In genomic region chr5:13955616-13956015, GRCm38 (mm10) we compare ENCODE assay signal across 26 mouse cellular contexts.
DNase-seq lines count a peak whose midpoint lies in the region; ATAC-seq lines count a peak whose summit lies in the region.
"Had no signal": no experiment of that assay in that cellular context is flagged by ENCODE, and none has a peak within 500 bp of the region (broad histone marks: within the 10 kb centered on the region; RNA-seq: fewer than 3 reads in every experiment).

No protein-coding gene starts in this region.

- peak; percentile 29; the same call in 1 of the 2 replicates for ATAC-seq in hindbrain, embryonic 12.5 days (ENCODE audit: low FRiP score)
- ATAC-seq in hindbrain, embryonic 16.5 days: no peak
- no peak for ATAC-seq in midbrain, embryonic 14.5 days (ENCODE audit: low FRiP score, low TSS enrichment)
- ATAC-seq: forebrain, postnatal 0 days had no signal

- no peaks in the 10 kb centered on the region for H3K9me3 ChIP-seq in hindbrain, embryonic 12.5 days (replicated peaks)
- no peaks in the 10 kb centered on the region for H3K9me3 ChIP-seq in hindbrain, embryonic 16.5 days (ENCODE audit: control insufficient read depth, low read length)
- no peaks in the 10 kb centered on the region for H3K9me3 ChIP-seq in midbrain, embryonic 14.5 days (ENCODE audit: control insufficient read depth, low read length)
- H3K9me3 ChIP-seq in midbrain, embryonic 10.5 days (replicated peaks): no peaks in the 10 kb centered on the region
- H3K9me3 ChIP-seq: embryonic facial prominence, embryonic 10.5 days; embryonic facial prominence, embryonic 13.5 days; forebrain, embryonic 12.5 days; G1E had no signal

- no peak overlapping the region for H3K4me3 ChIP-seq in hindbrain, embryonic 12.5 days
- H3K4me3 ChIP-seq in hindbrain, embryonic 16.5 days (ENCODE audit: low read length): no peak overlapping the region
- H3K4me3 ChIP-seq in midbrain, embryonic 14.5 days (replicated peaks; ENCODE audit: low read depth, low read length): no peak overlapping the region
- no peak overlapping the region for H3K4me3 ChIP-seq in midbrain, embryonic 10.5 days
- H3K4me3 ChIP-seq: embryonic facial prominence, embryonic 10.5 days; embryonic facial prominence, embryonic 13.5 days; erythroblast, embryonic 14.5 days; forebrain, embryonic 12.5 days; gastrocnemius, adult 2 months had no signal

- no peak overlapping the region for H3K9ac ChIP-seq in hindbrain, embryonic 12.5 days
- H3K9ac ChIP-seq in hindbrain, embryonic 16.5 days (ENCODE audit: low read depth, low read length): no peak overlapping the region
- no peak overlapping the region for H3K9ac ChIP-seq in midbrain, embryonic 14.5 days (replicated peaks; ENCODE audit: low read length)
- H3K9ac ChIP-seq: embryonic facial prominence, embryonic 13.5 days; forebrain, embryonic 12.5 days; forebrain, postnatal 0 days had no signal

- no peak overlapping the region for H3K27ac ChIP-seq in hindbrain, embryonic 12.5 days
- H3K27ac ChIP-seq in hindbrain, embryonic 16.5 days (ENCODE audit: low read depth, low read length): no peak overlapping the region
- no peak overlapping the region for H3K27ac ChIP-seq in midbrain, embryonic 14.5 days (replicated peaks; ENCODE audit: low read depth, low read length)
- H3K27ac ChIP-seq in midbrain, embryonic 10.5 days (replicated peaks): no peak overlapping the region
- H3K27ac ChIP-seq: embryonic facial prominence, embryonic 10.5 days; embryonic facial prominence, embryonic 13.5 days; forebrain, embryonic 12.5 days; gastrocnemius, adult 2 months had no signal

- H3K36me3 ChIP-seq in hindbrain, embryonic 12.5 days: no peaks in the 10 kb centered on the region
- H3K36me3 ChIP-seq in hindbrain, embryonic 16.5 days (ENCODE audit: control insufficient read depth, insufficient read depth, low read length): no peaks in the 10 kb centered on the region
- no peaks in the 10 kb centered on the region for H3K36me3 ChIP-seq in midbrain, embryonic 14.5 days (ENCODE audit: control insufficient read depth, insufficient read depth, low read length)
- no peaks in the 10 kb centered on the region for H3K36me3 ChIP-seq in midbrain, embryonic 10.5 days
- H3K36me3 ChIP-seq: embryonic facial prominence, embryonic 10.5 days; embryonic facial prominence, embryonic 13.5 days; forebrain, embryonic 12.5 days; G1E had no signal

- DNase-seq in midbrain, embryonic 14.5 days: peak; percentile 16
- no peak for DNase-seq in midbrain, embryonic 10.5 days (ENCODE audit: low spot score)
- peak; percentile 44 for DNase-seq in retina, postnatal 1 day
- DNase-seq in retina, embryonic 14.5 days (ENCODE audit: low spot score): no peak
- DNase-seq in spleen, adult 18-20 months: no peak
- DNase-seq: adrenal gland, adult 2 months; adrenal gland, postnatal 14 days; B cell, adult 2 months; cerebellum, adult 11-12 months; cerebellum, adult 8-10 months; cerebellum, postnatal 10 days; cerebellum, postnatal 36 days; embryo, embryonic 11 days; forebrain, postnatal 0 days; gastrocnemius, adult 2 months; gastrocnemius, postnatal 14 days; heart, adult 11 months had no signal

- whole genome bisulfite sequencing in hindbrain, embryonic 12.5 days: 69% methylated on average over 1 of the region's 1 CpGs
- WGBS in hindbrain, embryonic 16.5 days: 63% methylated on average over 1 of the region's 1 CpGs
- WGBS in midbrain, embryonic 14.5 days: 59% methylated on average over 1 of the region's 1 CpGs
- WGBS in midbrain, embryonic 10.5 days: 81% methylated on average over 1 of the region's 1 CpGs

- no peaks in the 10 kb centered on the region for H3K27me3 ChIP-seq in hindbrain, embryonic 12.5 days
- H3K27me3 ChIP-seq in hindbrain, embryonic 16.5 days (replicated peaks; ENCODE audit: control insufficient read depth, insufficient read depth, low read length): no peaks in the 10 kb centered on the region
- H3K27me3 ChIP-seq in midbrain, embryonic 14.5 days (ENCODE audit: control insufficient read depth, insufficient read depth, low read length): no peaks in the 10 kb centered on the region
- H3K27me3 ChIP-seq in midbrain, embryonic 10.5 days (ENCODE audit: low read depth, poor library complexity, severe bottlenecking): no peaks in the 10 kb centered on the region
- H3K27me3 ChIP-seq: CH12.LX; embryonic facial prominence, embryonic 13.5 days; forebrain, embryonic 12.5 days had no signal

- H3K4me1 ChIP-seq in hindbrain, embryonic 12.5 days: no peaks in the 10 kb centered on the region
- H3K4me1 ChIP-seq in hindbrain, embryonic 16.5 days (ENCODE audit: control insufficient read depth, insufficient read depth, low read depth, low read length): no peaks in the 10 kb centered on the region
- H3K4me1 ChIP-seq in midbrain, embryonic 14.5 days (ENCODE audit: control insufficient read depth, insufficient read depth, low read length): no peaks in the 10 kb centered on the region
- no peaks in the 10 kb centered on the region for H3K4me1 ChIP-seq in midbrain, embryonic 10.5 days
- H3K4me1 ChIP-seq: embryonic facial prominence, embryonic 10.5 days; forebrain, embryonic 12.5 days had no signal

- H3K4me2 ChIP-seq in hindbrain, embryonic 12.5 days (replicated peaks): no peak overlapping the region
- H3K4me2 ChIP-seq in hindbrain, embryonic 16.5 days (ENCODE audit: low read length): no peak overlapping the region
- H3K4me2 ChIP-seq in midbrain, embryonic 14.5 days (ENCODE audit: low read length): no peak overlapping the region
- H3K4me2 ChIP-seq: embryonic facial prominence, embryonic 13.5 days; forebrain, embryonic 12.5 days; heart, embryonic 11.5 days had no signal

Comparison
In these comparisons a context has a peak if more than half of its experiments do, and no peak if none do; other contexts are left out.
1. DNase-seq: peak in midbrain, embryonic 14.5 days (single experiment) and retina, postnatal 1 day (single experiment); none in midbrain, embryonic 10.5 days (single experiment), retina, embryonic 14.5 days (single experiment) and spleen, adult 18-20 months (0 of 2).